Mouse (Mus musculus) liver, embryonic 14.5 days (tissue): ENCODE data around the gene Scgb3a1. TPM values are rescaled to one million over a fixed set of nuclear protein-coding genes. Genes with fewer than 3 reads are reported as not detected.
A peak's percentile ranks its signal among the peaks of the same experiment; 100 is the strongest.

Experiments
- ATAC-seq: fragments of 200-750 bp; cut with Nextera tagmentation; 2 replicates; pipeline ENCODE4 v1.8.0; 2017; ENCODE audit warnings: moderate number of reproducible peaks, mild to moderate bottlenecking, moderate library complexity; ENCODE audit not compliant: insufficient read depth
- DNase-seq, 3 experiments: peaks; one replicate each; pipeline ENCODE4 v3.0.0-alpha.2; 2012 to 2013; ENCODE audit warnings: low read depth in 3 of 3, low spot score in 3 of 3
- H3K27ac ChIP-seq: fragments of 300-500 bp; sonication (generic); 2 replicates; pipeline ENCODE4 v1.5.1; 2014; ENCODE audit warnings: moderate library complexity, mild to moderate bottlenecking, control low read depth, inconsistent platforms
- H3K27me3 ChIP-seq: fragments of 300-500 bp; sonication (generic); 2 replicates; pipeline ENCODE4 v1.6.1; 2014; ENCODE audit warnings: mild to moderate bottlenecking, low read length, moderate library complexity; ENCODE audit not compliant: control insufficient read depth, insufficient read depth
- H3K36me3 ChIP-seq: fragments of 300-500 bp; sonication (generic); replicated peaks from 2 replicates; pipeline ENCODE4 v1.6.1; 2014; ENCODE audit warnings: low read depth; ENCODE audit not compliant: control insufficient read depth, insufficient read depth
- H3K4me1 ChIP-seq, 2 experiments: fragments of 200-500 bp in 1 of 2; fragments of 300-500 bp in 1 of 2; sonication (generic) in 1 of 2; replicated peaks; 2 replicates each; pipeline ENCODE4 v1.6.1; 2012 to 2014; ENCODE audit warnings: antibody characterized with exemption in 1 of 2, inconsistent platforms in 1 of 2, low read length in 1 of 2; ENCODE audit not compliant: control insufficient read depth in 2 of 2, insufficient read depth in 2 of 2
- H3K4me2 ChIP-seq: fragments of 300-500 bp; sonication (generic); 2 replicates; pipeline ENCODE4 v1.6.1; 2014; ENCODE audit warnings: low read depth, mild to moderate bottlenecking, control low read depth, moderate library complexity
- H3K4me3 ChIP-seq, 2 experiments: fragments of 200-500 bp in 1 of 2; fragments of 300-500 bp in 1 of 2; sonication (generic) in 1 of 2; 2 replicates each; pipeline ENCODE4 v1.5.1; 2012 to 2014; ENCODE audit warnings: low read depth in 2 of 2, low read length in 2 of 2, mild to moderate bottlenecking in 2 of 2, control low read depth in 1 of 2, inconsistent platforms in 1 of 2, moderate library complexity in 1 of 2; ENCODE audit not compliant: insufficient read depth in 1 of 2
- H3K9ac ChIP-seq: fragments of 300-500 bp; sonication (generic); replicated peaks from 2 replicates; pipeline ENCODE4 v1.6.1; 2014; ENCODE audit warnings: mild to moderate bottlenecking, control low read depth, moderate library complexity
- H3K9me3 ChIP-seq: fragments of 300-500 bp; sonication (generic); 2 replicates; pipeline ENCODE4 v1.6.1; 2016; ENCODE audit warnings: low read length, mixed read lengths; ENCODE audit not compliant: control insufficient read depth
- CTCF ChIP-seq: IDR thresholded peaks from 2 replicates; pipeline ENCODE4 v1.5.1; 2016; ENCODE audit warnings: antibody characterized with exemption, low read depth, control low read depth
- EP300 ChIP-seq: IDR thresholded peaks from 2 replicates; pipeline ENCODE4 v1.6.1; 2016; ENCODE audit warnings: antibody characterized with exemption, low read depth
- WGBS: fragments of 180-500 bp; shearing (Covaris S2); extraction: QIAGEN DNeasy Blood & Tissue Kit; methylation state at CpG from one replicate; pipeline ENCODE4 v1.1.7; 2014; ENCODE audit not compliant: insufficient replicate concordance; 5-methylcytosine and 5-hydroxymethylcytosine counted together
- polyA plus RNA-seq, 2 experiments: library from polyadenylated mRNA; depleted of rRNA in 1 of 2; stranded (reverse) in 1 of 2; unstranded in 1 of 2; fragments of >200 nt; fragmentation: Nextera tagmentation in 1 of 2; extraction: Ambion mirVana in 1 of 2; gene quantifications; 2 replicates each; pipeline versions ENCODE4 v1.2.1 to v1.2.3; 2012 to 2014

Gene Scgb3a1
- polyA plus RNA-seq, 2 experiments = not detected

DNA sequence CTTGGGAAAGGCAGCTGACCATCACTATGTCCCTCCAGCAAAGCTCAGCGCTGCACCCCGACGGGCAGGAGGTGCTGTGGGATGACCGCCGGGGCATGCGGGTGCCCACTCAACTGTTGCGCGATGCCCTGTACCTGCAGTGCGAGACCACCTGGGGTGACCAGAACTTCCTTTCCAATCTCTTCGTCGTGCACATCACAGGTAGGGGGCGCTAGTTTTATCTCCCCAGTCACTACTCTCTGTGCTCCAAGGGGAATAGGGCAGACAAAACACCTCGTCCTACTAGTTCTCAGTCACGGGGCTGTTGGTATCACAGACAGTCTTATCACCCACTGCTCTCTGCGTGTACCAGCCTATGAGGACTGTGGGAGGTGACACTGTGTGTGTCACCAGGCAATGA, 37.5 kb upstream of the Scgb3a1 start:
- peak; percentile 47 for TF ChIP-seq CTCF
- no peak for TF ChIP-seq EP300
- Histone ChIP-seq H3K27ac (no peak overlapping the region), H3K27me3 (no peaks in the 10 kb centered on the region), H3K9ac (no peak overlapping the region), H3K36me3 (no peaks in the 10 kb centered on the region), H3K4me2 (no peak overlapping the region), H3K4me1 (no peaks in the 10 kb centered on the region), H3K9me3 (no peaks in the 10 kb centered on the region), H3K4me3 (no peak overlapping the region)
- ATAC-seq (no peak), DNase-seq (no peak)
- 62% methylated on average over 15 of the region's 15 CpGs for WGBS

GRCm38 (mm10) chr11:49626748-49627147, 36.7 kb upstream of the Scgb3a1 start:
- WGBS = 66% methylated on average over 8 of the region's 8 CpGs
- TF ChIP-seq CTCF = no peak
- TF ChIP-seq EP300 = no peak
- H3K27ac ChIP-seq = no peak overlapping the region
- no peaks in the 10 kb centered on the region for H3K27me3 ChIP-seq
- no peak overlapping the region for H3K4me2 ChIP-seq
- H3K4me1 ChIP-seq = no peaks in the 10 kb centered on the region
- ATAC-seq (no peak), DNase-seq (no peak)
- no peaks in the 10 kb centered on the region for H3K9me3 ChIP-seq
- H3K36me3 ChIP-seq = no peaks in the 10 kb centered on the region
- no peak overlapping the region for H3K9ac ChIP-seq
- H3K4me3 ChIP-seq = no peak overlapping the region

DNA sequence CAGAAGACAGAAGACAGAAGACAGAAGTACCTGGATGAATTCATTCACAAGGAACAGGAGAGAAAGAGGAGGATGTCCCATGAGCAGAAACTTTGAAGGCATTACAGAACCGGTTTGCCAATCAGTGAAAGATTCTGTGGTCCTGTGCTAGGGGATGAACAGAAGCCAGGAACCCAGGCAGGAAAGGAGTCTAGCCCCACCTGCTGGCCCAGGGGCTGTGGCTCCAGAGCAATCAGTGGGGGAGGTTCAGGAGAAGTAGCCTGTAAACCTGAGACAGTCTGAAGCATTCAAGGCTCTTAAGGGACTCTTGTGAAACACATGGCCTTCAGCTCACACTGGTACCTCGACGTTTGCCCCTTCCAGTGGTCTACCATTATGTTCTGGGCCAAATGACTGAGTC, 32.3 kb upstream of the Scgb3a1 start:
- ATAC-seq (no peak), DNase-seq (no peak)
- H3K4me2 ChIP-seq = no peak overlapping the region
- TF ChIP-seq EP300 (no peak), CTCF (peak; percentile 67)
- H3K27me3 ChIP-seq = no peaks in the 10 kb centered on the region; the same call in 1 of the 2 replicates
- H3K27ac ChIP-seq = no peak overlapping the region
- WGBS = 17% methylated on average over 3 of the region's 3 CpGs
- no peak overlapping the region for H3K4me3 ChIP-seq
- no peaks in the 10 kb centered on the region for H3K36me3 ChIP-seq
- H3K4me1 ChIP-seq = no peaks in the 10 kb centered on the region
- H3K9ac ChIP-seq = no peak overlapping the region
- H3K9me3 ChIP-seq = no peaks in the 10 kb centered on the region

DNA sequence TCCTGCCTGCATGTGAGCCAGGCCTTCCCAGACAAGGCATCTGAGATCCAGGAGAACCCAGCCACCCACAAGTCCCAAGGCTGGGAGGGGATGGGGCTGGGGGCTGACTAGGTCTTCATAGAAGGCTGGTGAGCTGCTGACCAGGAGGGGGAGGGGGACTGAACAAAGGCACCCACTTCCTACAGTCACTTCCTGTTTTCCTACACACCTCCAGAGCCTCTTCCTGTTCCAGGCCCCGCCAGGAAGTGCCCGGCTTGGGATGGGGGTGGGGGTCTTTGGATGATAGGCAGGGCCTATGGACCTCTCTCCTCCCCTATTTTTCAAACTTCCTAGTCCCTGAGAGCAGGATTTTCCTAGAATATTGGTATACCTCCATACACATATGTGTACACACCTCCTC, 31.2 kb upstream of the Scgb3a1 start:
- DNase-seq = no peak
- no peak overlapping the region for H3K4me2 ChIP-seq
- no peak overlapping the region for H3K9ac ChIP-seq
- H3K36me3 ChIP-seq = no peaks in the 10 kb centered on the region
- WGBS = 23% methylated on average over 2 of the region's 2 CpGs
- no peak overlapping the region for H3K27ac ChIP-seq
- no peaks in the 10 kb centered on the region for H3K9me3 ChIP-seq
- H3K4me3 ChIP-seq = no peak overlapping the region
- no peaks in the 10 kb centered on the region; the same call in 1 of the 2 replicates for H3K27me3 ChIP-seq
- no peak for TF ChIP-seq EP300
- no peak for TF ChIP-seq CTCF
- H3K4me1 ChIP-seq = no peaks in the 10 kb centered on the region
- no peak for ATAC-seq

DNA sequence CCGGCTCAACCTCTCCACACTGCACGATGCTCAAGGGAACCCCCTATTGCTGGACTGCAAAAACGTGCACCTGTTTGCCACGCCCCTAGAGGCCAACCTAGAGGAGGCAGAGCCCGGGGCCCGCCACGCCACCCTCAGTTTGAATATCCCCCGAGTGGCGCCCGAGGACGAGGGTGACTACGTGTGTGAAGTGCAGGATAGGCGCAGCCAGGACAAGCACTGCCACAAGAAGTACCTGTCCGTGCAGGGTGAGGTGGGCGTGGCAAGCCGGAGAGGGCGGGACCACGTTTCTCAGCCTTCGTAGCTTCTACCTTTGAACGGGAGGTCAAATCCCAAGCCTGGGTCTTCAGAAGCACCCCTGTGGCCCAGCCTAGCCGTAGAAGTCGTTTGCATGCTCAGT, 29.3 kb upstream of the Scgb3a1 start:
- no peaks in the 10 kb centered on the region for H3K36me3 ChIP-seq
- H3K27ac ChIP-seq = no peak overlapping the region
- no peaks in the 10 kb centered on the region; the same call in 1 of the 2 replicates for H3K27me3 ChIP-seq
- H3K9ac ChIP-seq = no peak overlapping the region
- TF ChIP-seq EP300 (no peak), CTCF (no peak)
- peak overlapping the region; percentile 23; the same call in 1 of the 2 replicates for H3K4me2 ChIP-seq
- WGBS = 35% methylated on average over 22 of the region's 22 CpGs
- ATAC-seq (no peak), DNase-seq (no peak)
- H3K4me3 ChIP-seq = no peak overlapping the region
- no peaks in the 10 kb centered on the region for H3K4me1 ChIP-seq
- H3K9me3 ChIP-seq = no peaks in the 10 kb centered on the region
